Mouse (Mus musculus): ENCODE data around the gene Tespa1. TPM values are rescaled to one million over a fixed set of nuclear protein-coding genes. Genes with fewer than 3 reads are reported as not detected.
"Not testable (repeated sequence)": the region's sequence is repeated elsewhere in the genome, so short reads cannot be mapped to it uniquely, and the experiment has no call there.

Tespa1 gene
- total RNA-seq, 2 experiments from 2014 or later, result 0.53 to 0.55 TPM

GRCm38 (mm10) chr10:130337581-130337980 is 14.9 kb downstream of the Tespa1 start:
- intact Hi-C loops (cut with DNase I; ENCODE audit: low total_unique reads), result no loop called here
- no peak for DNase-seq

DNA sequence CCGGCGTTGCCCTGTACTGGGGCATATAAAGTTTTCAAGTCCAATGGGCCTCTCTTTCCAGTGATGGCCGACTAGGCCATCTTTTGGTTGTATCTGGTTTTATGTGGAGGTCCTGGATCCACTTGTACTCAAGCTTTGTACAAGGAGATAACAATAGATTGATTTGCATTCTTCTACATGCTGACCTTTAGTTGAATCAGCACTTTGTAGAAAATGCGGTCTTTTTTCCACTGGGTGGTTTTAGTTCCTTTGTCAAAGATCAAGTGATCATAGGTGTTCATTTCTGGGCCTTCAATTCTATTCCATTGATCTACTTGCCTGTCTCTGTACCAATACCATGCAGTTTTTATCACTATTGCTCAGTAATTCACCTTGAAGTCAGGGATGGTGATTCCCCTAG is 17.4 kb downstream of the Tespa1 start:
- DNase-seq, result not testable (repeated sequence)

DNA sequence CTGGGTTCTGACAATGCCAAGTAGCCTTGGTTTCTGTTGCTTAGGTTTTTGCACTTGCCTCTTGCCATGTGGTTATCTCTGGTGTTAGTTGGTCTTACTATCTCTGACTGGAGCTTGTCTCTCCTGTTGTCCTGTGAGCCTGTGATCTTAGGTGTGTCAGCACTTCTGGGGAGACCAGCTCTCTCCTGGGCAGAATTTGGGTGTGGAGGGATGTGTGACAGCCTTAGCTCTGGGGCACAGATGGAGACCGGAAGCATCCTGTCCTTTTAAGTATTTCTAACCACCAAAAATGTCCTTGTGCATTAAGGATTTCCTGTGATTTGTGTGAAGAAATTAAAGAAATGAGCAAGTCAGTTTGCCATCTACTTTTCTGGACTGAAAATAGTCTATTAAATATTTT is 21.4 kb downstream of the Tespa1 start:
- DNase-seq, result no peak
- intact Hi-C loops (cut with DNase I; ENCODE audit: low total_unique reads), result no loop called here

More for the DNA sequence above, 17.4 kb downstream of the Tespa1 start:
- intact Hi-C loops (cut with DNase I; ENCODE audit: low total_unique reads), result not testable (repeated sequence)

DNA sequence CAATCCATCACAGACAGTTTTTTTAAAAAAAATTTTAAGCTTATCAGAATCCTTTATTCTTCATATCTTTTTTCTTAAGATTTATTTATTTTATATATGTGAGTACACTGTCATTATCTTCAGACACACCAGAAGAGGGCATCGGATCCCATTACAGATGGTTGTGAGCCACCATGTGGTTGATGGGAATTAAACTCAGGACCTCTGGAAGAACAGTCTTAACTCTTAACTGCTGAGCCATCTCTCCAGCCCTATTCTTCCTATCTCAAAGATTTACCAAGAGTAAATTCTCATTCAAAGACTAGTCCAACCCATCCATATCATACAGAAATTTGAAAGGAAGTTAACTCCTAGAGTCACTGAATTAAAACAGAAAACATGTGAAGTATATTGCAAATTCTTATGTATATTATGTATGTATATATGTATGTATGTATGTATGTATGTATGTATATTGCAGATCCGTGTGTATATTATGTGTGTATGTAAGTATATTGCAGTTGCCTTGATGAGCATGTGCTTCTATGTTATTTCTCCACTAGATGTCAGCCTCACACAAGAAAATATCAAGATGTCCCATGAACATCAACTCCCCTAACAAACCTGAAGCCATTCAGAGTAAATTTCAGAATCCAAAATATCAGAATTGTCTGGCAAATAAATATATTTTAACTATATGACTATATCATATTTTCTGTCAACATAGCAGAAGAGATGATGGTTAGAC is 40.9 kb downstream of the Tespa1 start:
- intact Hi-C loops (cut with DNase I; ENCODE audit: low total_unique reads), result no loop called here
- DNase-seq, result no peak

GRCm38 (mm10) chr10:130364766-130365165 is 42.1 kb downstream of the Tespa1 start:
- intact Hi-C loops (cut with DNase I; ENCODE audit: low total_unique reads), result no loop called here
- no peak for DNase-seq

GRCm38 (mm10) chr10:130368384-130368783 is 45.7 kb downstream of the Tespa1 start:
- no peak for DNase-seq
- intact Hi-C loops (cut with DNase I; ENCODE audit: low total_unique reads), result no loop called here

GRCm38 (mm10) chr10:130370005-130370682 is 47.5 kb downstream of the Tespa1 start:
- no peak for DNase-seq
- intact Hi-C loops (cut with DNase I; ENCODE audit: low total_unique reads), result no loop called here

DNA sequence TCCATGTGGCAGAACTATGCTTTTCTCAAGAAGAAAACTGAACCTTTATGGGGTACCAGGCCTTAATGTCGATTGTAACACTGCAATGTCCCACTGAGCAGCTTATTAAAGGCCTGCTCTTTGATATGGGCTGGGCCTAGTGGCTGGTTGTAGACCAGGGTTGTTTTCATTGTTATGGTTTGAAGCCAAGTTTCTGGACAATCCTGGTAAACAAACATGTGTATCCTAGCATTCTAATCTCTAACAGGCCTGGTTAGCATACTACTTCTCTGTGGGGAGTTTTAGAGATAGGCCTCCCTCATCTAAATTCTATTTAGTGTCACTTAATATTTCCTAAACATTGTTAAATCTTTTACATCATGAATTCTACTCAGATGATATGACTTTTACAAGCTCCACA is 49.0 kb downstream of the Tespa1 start:
- no peak for DNase-seq
- intact Hi-C loops (cut with DNase I; ENCODE audit: low total_unique reads), result no loop called here

DNA sequence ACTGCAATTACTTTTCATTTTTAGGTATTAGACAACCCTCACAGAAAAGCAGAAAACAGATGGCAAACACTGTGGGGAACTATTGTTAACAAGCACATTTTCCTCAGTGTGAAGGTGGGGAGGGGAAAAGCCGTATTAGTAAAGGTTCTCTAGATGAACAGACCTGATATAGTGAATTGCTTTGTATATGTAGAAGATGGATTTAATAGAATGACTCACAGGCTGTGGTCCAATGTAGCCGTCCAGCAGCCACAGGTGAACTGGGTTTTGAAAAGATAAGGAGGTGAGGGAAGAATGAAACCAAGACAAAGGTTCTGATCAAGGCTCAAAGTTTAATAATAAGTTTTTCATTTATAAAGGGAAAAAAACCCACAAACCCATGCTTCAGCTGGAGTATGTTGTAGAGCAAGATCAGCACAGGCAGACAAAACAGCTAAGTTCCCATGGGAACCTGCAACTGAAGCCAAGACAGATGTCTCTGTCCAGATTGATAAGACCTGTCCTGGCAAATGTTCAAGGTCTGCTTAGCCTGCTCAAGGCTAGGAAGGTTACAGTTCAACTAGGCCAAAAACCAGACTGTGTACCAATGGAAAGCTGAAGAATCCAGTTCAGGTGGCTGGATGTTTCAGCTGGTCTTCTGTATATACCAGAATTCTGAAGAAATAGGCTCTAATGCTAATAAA is 50.0 kb downstream of the Tespa1 start:
- no peak for DNase-seq
- intact Hi-C loops (cut with DNase I; ENCODE audit: low total_unique reads), result no loop called here

- intact Hi-C loops (cut with DNase I; ENCODE audit: low total_unique reads), result no loop called here
These were observed 52.5 kb downstream of the Tespa1 start for GRCm38 (mm10) chr10:130375145-130375544.

DNA sequence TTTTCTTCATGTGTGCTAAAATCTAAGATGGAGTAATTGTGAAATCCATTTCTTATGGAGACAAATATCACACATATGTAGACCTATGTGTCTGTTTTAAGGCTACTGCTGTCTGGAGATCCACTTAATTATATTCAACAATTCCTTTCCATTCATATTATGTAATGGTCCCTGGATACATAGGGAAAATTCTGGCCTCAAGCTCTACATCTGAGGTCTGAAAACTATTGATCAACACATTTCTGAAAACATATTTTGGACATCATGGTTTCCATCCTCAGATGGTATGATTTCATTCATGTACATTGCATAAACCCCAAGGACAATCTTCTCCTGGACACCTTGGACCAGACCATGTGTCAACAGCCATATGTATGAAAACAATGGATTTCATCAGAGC is 71.6 kb downstream of the Tespa1 start, which contains the start of gene Vmn2r84:
Gene Vmn2r84, minus strand, starts transcription at position 101 of the 400 bp plus-strand sequence.
- intact Hi-C loops (cut with DNase I; ENCODE audit: low total_unique reads), result no loop called here
- DNase-seq, result no peak

More at GRCm38 (mm10) chr10:130375145-130375544, 52.5 kb downstream of the Tespa1 start:
- no peak for DNase-seq

DNA sequence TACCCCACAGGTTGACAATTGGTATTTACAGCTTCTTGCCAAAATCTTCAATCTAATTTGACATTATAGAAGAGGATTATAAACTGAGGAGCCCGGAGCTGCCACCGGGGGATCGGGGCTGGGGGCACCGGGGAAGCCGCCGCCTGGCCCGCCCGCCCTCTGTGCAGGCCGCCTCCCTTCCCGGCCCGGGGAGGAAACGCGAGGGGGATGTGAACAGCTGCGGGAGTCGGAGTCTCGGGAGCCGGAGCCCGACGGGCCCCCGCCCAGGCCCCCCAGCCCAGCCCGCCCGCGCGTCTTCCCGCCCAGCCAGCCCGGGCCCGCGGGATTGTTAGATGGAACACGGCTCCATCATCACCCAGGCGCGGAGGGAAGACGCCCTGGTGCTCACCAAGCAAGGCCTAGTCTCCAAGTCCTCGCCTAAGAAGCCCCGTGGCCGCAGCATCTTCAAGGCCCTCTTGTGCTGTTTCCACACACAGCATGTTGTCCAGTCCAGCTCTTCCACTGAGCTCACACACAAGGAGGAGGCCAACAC is 89.6 kb downstream of the Tespa1 start:
- DNase-seq; intact Hi-C loops (cut with DNase I; ENCODE audit: low total_unique reads): not testable (repeated sequence)

Other genes with a start within 250 kb of the Tespa1 start
- not detected for gene Olfr823, start 207.5 kb upstream of the Tespa1 start, total RNA-seq (2021)
- not detected for gene Olfr824, start 192.9 kb upstream of the Tespa1 start, total RNA-seq (2021)
- gene Olfr825, start 156.1 kb upstream of the Tespa1 start, total RNA-seq (2021), result not detected
- gene Olfr826, start 138.7 kb upstream of the Tespa1 start, total RNA-seq (2021), result not detected
- not detected for gene Olfr827, start 108.5 kb upstream of the Tespa1 start, total RNA-seq (2021)
- gene Neurod4, start 42.6 kb upstream of the Tespa1 start, total RNA-seq (2021), result not detected
- not detected for gene Vmn2r84, start 71.5 kb downstream of the Tespa1 start, total RNA-seq (2021)
- not detected for gene Vmn2r85, start 106.8 kb downstream of the Tespa1 start, total RNA-seq (2021)
- not detected for gene Vmn2r86, start 133.2 kb downstream of the Tespa1 start, total RNA-seq (2021)
- gene Vmn2r87, start 174.5 kb downstream of the Tespa1 start, total RNA-seq (2021), result not detected